Mouse (Mus musculus) G1E (cell line): ENCODE results near the gene Pga5. TPM values are rescaled to one million over a fixed set of nuclear protein-coding genes. Genes with fewer than 3 reads are reported as not detected.

ENCODE experiments used
- ATAC-seq: 2 replicates; pipeline ENCODE4 v1.8.0; 2016; ENCODE audit warnings: mild to moderate bottlenecking; ENCODE audit not compliant: insufficient number of reproducible peaks, poor library complexity, low FRiP score, severe bottlenecking; ENCODE audit errors: extremely low read depth
- DNase-seq: peaks from one replicate; pipeline ENCODE4 v3.0.0; 2012; ENCODE audit warnings: low spot score
- H3K27me3 ChIP-seq: 2 replicates; pipeline ENCODE4 v1.6.1; 2012; ENCODE audit warnings: mild to moderate bottlenecking, low read length, inconsistent platforms; ENCODE audit not compliant: insufficient read depth
- H3K36me3 ChIP-seq: replicated peaks from 2 replicates; pipeline ENCODE3; 2012; ENCODE audit warnings: mild to moderate bottlenecking, inconsistent platforms
- H3K4me1 ChIP-seq: 2 replicates; pipeline ENCODE4 v1.6.1; 2012; ENCODE audit warnings: low read depth, low read length, inconsistent platforms, mixed read lengths; ENCODE audit not compliant: insufficient read depth
- H3K4me3 ChIP-seq: 2 replicates; pipeline ENCODE4 v1.5.1; 2012; ENCODE audit warnings: low read depth, mild to moderate bottlenecking, inconsistent platforms, low read length, moderate library complexity, mixed read lengths
- H3K9me3 ChIP-seq: replicated peaks from 2 replicates; pipeline ENCODE4 v1.6.1; 2012; ENCODE audit warnings: inconsistent platforms
- CTCF ChIP-seq: IDR thresholded peaks from 2 replicates; pipeline ENCODE4 v1.5.1; 2012; ENCODE audit warnings: low read depth, low read length, inconsistent platforms, mixed read lengths
- GATA1 ChIP-seq: IDR thresholded peaks from 2 replicates; pipeline ENCODE4 v1.6.1; 2012; ENCODE audit warnings: borderline replicate concordance, low read length, inconsistent platforms, mixed read lengths
- GATA2 ChIP-seq: IDR thresholded peaks from 2 replicates; pipeline ENCODE4 v1.6.1; 2012; ENCODE audit warnings: low read depth, low read length, inconsistent platforms, borderline replicate concordance
- POLR2AphosphoS5 ChIP-seq: IDR thresholded peaks from 2 replicates; pipeline ENCODE4 v1.6.1; 2012; ENCODE audit warnings: low read depth, low read length, inconsistent platforms; ENCODE audit not compliant: insufficient replicate concordance
- TAL1 ChIP-seq: conservative IDR thresholded peaks from 2 replicates; pipeline ENCODE4 v1.6.1; 2012; ENCODE audit warnings: low read depth, low read length, inconsistent platforms, mixed read lengths
- polyA plus RNA-seq: library from polyadenylated mRNA; stranded (reverse); fragments of >175 nt; gene quantifications from 2 replicates; pipeline ENCODE4 v1.2.3, GENCODE M21; 2012
- total RNA-seq, 2 experiments: library from RNA; stranded (forward) in 1 of 2; stranded (reverse) in 1 of 2; fragments of 200-1000 nt in 1 of 2; fragments of >200 nt in 1 of 2; fragmentation: Nextera tagmentation in 1 of 2; gene quantifications; 2 replicates each; pipeline ENCODE4 v1.2.3; 2014 to 2017

Gene Pga5
- total and polyA plus RNA-seq, 3 experiments = 0.14 to 1.9 (median 1.6) TPM

- H3K4me3 ChIP-seq = peak overlapping the region; percentile 49; the same call in 1 of the 2 replicates
- no peaks in the 10 kb centered on the region for H3K27me3 ChIP-seq
- H3K9me3 ChIP-seq = peaks cover 3% of the 10 kb centered on the region
- no peak for DNase-seq
- ATAC-seq = no peak
- H3K36me3 ChIP-seq = peaks cover 9% of the 10 kb centered on the region
- H3K4me1 ChIP-seq = peaks cover 84% of the 10 kb centered on the region
- TF ChIP-seq POLR2AphosphoS5 (no peak), GATA2 (no peak), TAL1 (no peak), GATA1 (no peak), CTCF (no peak)
Observed at GRCm38 (mm10) chr19:10676656-10677055, 1.2 kb downstream of the Pga5 start.

GRCm38 (mm10) chr19:10673275-10673674, 4.6 kb downstream of the Pga5 start:
- Histone ChIP-seq H3K4me3 (no peak overlapping the region), H3K4me1 (peaks cover 92% of the 10 kb centered on the region), H3K9me3 (peaks cover 3% of the 10 kb centered on the region), H3K36me3 (peaks cover 9% of the 10 kb centered on the region), H3K27me3 (no peaks in the 10 kb centered on the region)
- no peak for TF ChIP-seq GATA2
- TF ChIP-seq CTCF = no peak
- no peak for TF ChIP-seq TAL1
- TF ChIP-seq GATA1 = no peak
- TF ChIP-seq POLR2AphosphoS5 = no peak
- ATAC-seq (no peak), DNase-seq (no peak)

- Histone ChIP-seq H3K36me3 (peaks cover 9% of the 10 kb centered on the region), H3K4me1 (peaks cover 79% of the 10 kb centered on the region), H3K27me3 (no peaks in the 10 kb centered on the region), H3K9me3 (peaks cover 3% of the 10 kb centered on the region), H3K4me3 (peak overlapping the region; percentile 41)
- DNase-seq (no peak), ATAC-seq (no peak)
- TF ChIP-seq POLR2AphosphoS5 (no peak), GATA1 (no peak), TAL1 (no peak), GATA2 (no peak)
Observed at GRCm38 (mm10) chr19:10671854-10672417, 5.9 kb downstream of the Pga5 start.

- DNase-seq = no peak
Observed at GRCm38 (mm10) chr19:10671319-10671718, 6.6 kb downstream of the Pga5 start.

GRCm38 (mm10) chr19:10665499-10665898, 12.4 kb downstream of the Pga5 start:
- ATAC-seq (no peak), DNase-seq (no peak)
- no peaks in the 10 kb centered on the region for H3K9me3 ChIP-seq
- TF ChIP-seq POLR2AphosphoS5 (no peak), GATA1 (no peak), GATA2 (no peak), CTCF (peak; percentile 77), TAL1 (no peak)
- H3K27me3 ChIP-seq = no peaks in the 10 kb centered on the region
- no peaks in the 10 kb centered on the region for H3K36me3 ChIP-seq
- H3K4me1 ChIP-seq = peaks cover 77% of the 10 kb centered on the region
- H3K4me3 ChIP-seq = no peak overlapping the region

More at GRCm38 (mm10) chr19:10671319-10671718, 6.6 kb downstream of the Pga5 start:
- no peak overlapping the region for H3K4me3 ChIP-seq
- peaks cover 3% of the 10 kb centered on the region for H3K9me3 ChIP-seq
- no peak for TF ChIP-seq GATA2
- TF ChIP-seq POLR2AphosphoS5 = no peak
- 0 out of 2 replicates have a peak, but pooled peaks have one; percentile 3 for TF ChIP-seq CTCF
- H3K4me1 ChIP-seq = peaks cover 74% of the 10 kb centered on the region
- ATAC-seq = no peak
- H3K27me3 ChIP-seq = no peaks in the 10 kb centered on the region
- H3K36me3 ChIP-seq = peaks cover 9% of the 10 kb centered on the region

GRCm38 (mm10) chr19:10665093-10665492, 12.8 kb downstream of the Pga5 start:
- TF ChIP-seq GATA1 (no peak), POLR2AphosphoS5 (no peak), GATA2 (no peak), TAL1 (no peak), CTCF (no peak)
- no peak for ATAC-seq
- no peak for DNase-seq
- no peak overlapping the region; the same call in 1 of the 2 replicates for H3K4me3 ChIP-seq
- no peaks in the 10 kb centered on the region for H3K9me3 ChIP-seq
- no peaks in the 10 kb centered on the region for H3K36me3 ChIP-seq
- H3K27me3 ChIP-seq = no peaks in the 10 kb centered on the region
- H3K4me1 ChIP-seq = peaks cover 77% of the 10 kb centered on the region
